Comparison of ENCODE assay signal across 23 mouse cellular contexts in the genomic region with DNA sequence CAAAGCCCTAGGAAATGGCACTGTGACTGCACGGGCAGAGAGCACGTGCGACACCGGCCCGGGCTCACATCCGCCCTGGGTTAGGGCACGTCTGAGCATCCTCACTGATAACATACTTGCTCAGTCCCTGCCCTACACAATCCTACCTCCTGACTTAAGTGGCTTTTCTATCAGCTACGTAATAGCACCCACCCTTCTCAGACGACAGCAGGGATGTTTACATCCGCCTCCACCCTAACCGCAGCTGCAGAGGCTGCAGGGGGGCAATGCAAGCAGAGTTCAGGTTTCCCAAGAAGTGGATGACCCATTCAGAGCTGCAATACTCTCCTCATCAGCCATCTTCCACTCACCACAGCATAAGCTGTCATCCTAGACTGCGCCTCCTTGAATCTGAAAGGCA. TPM values are rescaled to one million over a fixed set of nuclear protein-coding genes. Genes with fewer than 3 reads are reported as not detected.
DNase-seq lines count a peak whose midpoint lies in the region; ATAC-seq lines count a peak whose summit lies in the region.
"Had no signal": no experiment of that assay in that cellular context is flagged by ENCODE, and none has a peak within 500 bp of the region (broad histone marks: within the 10 kb centered on the region; RNA-seq: fewer than 3 reads in every experiment).

No protein-coding gene starts in this region.

- no peak overlapping the region for H3K4me2 ChIP-seq in heart, embryonic 11.5 days
- H3K4me2 ChIP-seq: embryonic facial prominence, embryonic 15.5 days; hindbrain, embryonic 12.5 days; liver, embryonic 15.5 days had no signal

- no peak overlapping the region for H3K27ac ChIP-seq in heart, embryonic 10.5 days
- no peak overlapping the region for H3K27ac ChIP-seq in heart, embryonic 11.5 days (ENCODE audit: low read depth, low read length)
- H3K27ac ChIP-seq: embryonic facial prominence, embryonic 15.5 days; hindbrain, embryonic 12.5 days; kidney, postnatal 0 days; left cerebral cortex, adult 2 months; liver, embryonic 15.5 days; macrophage; midbrain, embryonic 10.5 days had no signal

- no peaks in the 10 kb centered on the region for H3K4me1 ChIP-seq in heart, embryonic 10.5 days
- H3K4me1 ChIP-seq in heart, embryonic 11.5 days (ENCODE audit: control insufficient read depth, insufficient read depth, low read length): no peaks in the 10 kb centered on the region
- H3K4me1 ChIP-seq: embryonic facial prominence, embryonic 15.5 days; hindbrain, embryonic 12.5 days; liver, embryonic 15.5 days had no signal

- no peak for ATAC-seq in heart, embryonic 11.5 days (replicated peaks; ENCODE audit: insufficient number of reproducible peaks, low FRiP score, low TSS enrichment)
- ATAC-seq: forebrain, embryonic 14.5 days had no signal

- peaks cover 6% of the 10 kb centered on the region; the same call in 1 of the 2 replicates for H3K27me3 ChIP-seq in heart, embryonic 10.5 days (ENCODE audit: insufficient read depth, poor library complexity, severe bottlenecking)
- H3K27me3 ChIP-seq in heart, embryonic 11.5 days (ENCODE audit: control insufficient read depth, insufficient read depth, low read length): peaks cover 2% of the 10 kb centered on the region; the same call in 1 of the 2 replicates
- H3K27me3 ChIP-seq: embryonic facial prominence, embryonic 15.5 days; hindbrain, embryonic 12.5 days had no signal

- H3K9ac ChIP-seq in heart, embryonic 11.5 days (ENCODE audit: low read depth, low read length): no peak overlapping the region
- H3K9ac ChIP-seq: embryonic facial prominence, embryonic 15.5 days; liver, embryonic 15.5 days had no signal

- H3K4me3 ChIP-seq in heart, embryonic 10.5 days: no peak overlapping the region
- no peak overlapping the region for H3K4me3 ChIP-seq in heart, embryonic 11.5 days (ENCODE audit: low read depth, low read length)
- H3K4me3 ChIP-seq: embryonic facial prominence, embryonic 15.5 days; gastrocnemius, adult 2 months; hindbrain, embryonic 12.5 days; left cerebral cortex, adult 2 months; liver, embryonic 15.5 days; midbrain, embryonic 10.5 days had no signal

- no peaks in the 10 kb centered on the region for H3K9me3 ChIP-seq in heart, embryonic 10.5 days
- H3K9me3 ChIP-seq in heart, embryonic 11.5 days (replicated peaks; ENCODE audit: control insufficient read depth, low read length): no peaks in the 10 kb centered on the region
- H3K9me3 ChIP-seq: embryonic facial prominence, embryonic 15.5 days; hindbrain, embryonic 12.5 days; liver, embryonic 15.5 days; midbrain, embryonic 10.5 days had no signal

- 56% methylated on average over 12 of the region's 12 CpGs for whole genome bisulfite sequencing in heart, embryonic 10.5 days
- WGBS in heart, embryonic 11.5 days (ENCODE audit: insufficient replicate concordance): 58% methylated on average over 12 of the region's 12 CpGs

- no peaks in the 10 kb centered on the region for H3K36me3 ChIP-seq in heart, embryonic 10.5 days
- no peaks in the 10 kb centered on the region for H3K36me3 ChIP-seq in heart, embryonic 11.5 days (ENCODE audit: control insufficient read depth, insufficient read depth, low read length)
- H3K36me3 ChIP-seq: embryonic facial prominence, embryonic 15.5 days; hindbrain, embryonic 12.5 days; liver, embryonic 15.5 days; midbrain, embryonic 10.5 days had no signal

- DNase-seq in heart, embryonic 10.5 days (ENCODE audit: low spot score): peak; percentile 48
- DNase-seq in CD8-positive naive resting alpha-beta T cell, adult 2 months (ENCODE audit: low read depth in 2 of 2, low spot score in 2 of 2): peak; percentile 4 to 16
- DNase-seq in naive thymus-derived CD4-positive, alpha-beta T cell, adult 2 months (ENCODE audit: low read depth): peak; percentile 32
- DNase-seq in thymus, postnatal 4 days: peak; percentile 55
- DNase-seq in gastrocnemius, adult 8-10 months (ENCODE audit: low spot score in 2 of 2): no peak
- no peak for DNase-seq in right cerebral cortex, postnatal 4 days
- DNase-seq: adrenal gland, postnatal 14 days; cerebellum, adult 2 months; cerebellum, postnatal 36 days; embryo, embryonic 11 days; kidney, adult 18-20 months; layer of hippocampus, adult 9-11 months; liver had no signal

RNA-seq across cellular contexts. Expression of a gene that starts 35.8 kb away (rescaled TPM):
- 3.2 TPM in 2 replicates for polyA plus RNA-seq in heart, embryonic 10.5 days (2016; fragmentation: Nextera tagmentation; extraction: Ambion mirVana)
- 5.1 and 5.5 TPM in 2 replicates for polyA plus RNA-seq in heart, embryonic 11.5 days (2014; fragmentation: Nextera tagmentation; extraction: Ambion mirVana)
- total RNA-seq in gastrocnemius, adult 8-10 months (2022): 1 to 10 TPM; 1.6 to 2.2 (median 1.9) TPM

RNA-seq across cellular contexts. Expression of a gene that starts 35.8 kb away (rescaled TPM):
- polyA plus RNA-seq in heart, embryonic 10.5 days (2016; fragmentation: Nextera tagmentation; extraction: Ambion mirVana): 29.8 and 32.8 TPM in 2 replicates
- polyA plus RNA-seq in heart, embryonic 11.5 days (2014; fragmentation: Nextera tagmentation; extraction: Ambion mirVana): 33.2 and 38.6 TPM in 2 replicates
- 10 to 100 TPM in 1 of 4 experiments, 1 to 10 TPM in 3; 7.3 to 10.4 (median 8.2) TPM for total RNA-seq in gastrocnemius, adult 8-10 months (2022)

RNA-seq across cellular contexts. Expression of a gene that starts 53.9 kb away (rescaled TPM):
- 18.9 and 33.3 TPM in 2 replicates for polyA plus RNA-seq in heart, embryonic 10.5 days (2016; fragmentation: Nextera tagmentation; extraction: Ambion mirVana)
- 29.4 and 36.7 TPM in 2 replicates for polyA plus RNA-seq in heart, embryonic 11.5 days (2014; fragmentation: Nextera tagmentation; extraction: Ambion mirVana)
- total RNA-seq in gastrocnemius, adult 8-10 months (2022): 10 to 100 TPM; 50.4 to 56.5 (median 54.1) TPM

Comparison
In these comparisons a context has a peak if more than half of its experiments do, and no peak if none do; other contexts are left out.
1. DNase-seq: peak in heart, embryonic 10.5 days (single experiment), CD8-positive naive resting alpha-beta T cell, adult 2 months (2 of 2), naive thymus-derived CD4-positive, alpha-beta T cell, adult 2 months (single experiment) and thymus, postnatal 4 days (single experiment); none in gastrocnemius, adult 8-10 months (0 of 2) and right cerebral cortex, postnatal 4 days (single experiment).